Mouse (Mus musculus): ENCODE measurements around the gene Rcor2. TPM values are rescaled to one million over a fixed set of nuclear protein-coding genes. Genes with fewer than 3 reads are reported as not detected.

Gene Rcor2
- polyA plus RNA-seq, 1 experiment from 2014 or later: 51.1 TPM

Other genes starting within 250 kb of the Rcor2 start
- gene Fermt3, start 247.9 kb upstream of the Rcor2 start, polyA plus RNA-seq (2016; fragmentation: Nextera tagmentation; extraction: Ambion mirVana): 7.1 and 7.8 TPM in 2 replicates
- gene Stip1, start 227.4 kb upstream of the Rcor2 start, polyA plus RNA-seq (2016; fragmentation: Nextera tagmentation; extraction: Ambion mirVana): 292 and 312 TPM in 2 replicates
- gene Macrod1, start 210.5 kb upstream of the Rcor2 start, polyA plus RNA-seq (2016; fragmentation: Nextera tagmentation; extraction: Ambion mirVana): 12.3 and 13.2 TPM in 2 replicates
- gene Flrt1, start 161.6 kb upstream of the Rcor2 start, polyA plus RNA-seq (2016; fragmentation: Nextera tagmentation; extraction: Ambion mirVana): 3.5 and 4.4 TPM in 2 replicates
- gene Otub1, start 61.0 kb upstream of the Rcor2 start, polyA plus RNA-seq (2016; fragmentation: Nextera tagmentation; extraction: Ambion mirVana): 222 and 233 TPM in 2 replicates
- 870 and 903 TPM in 2 replicates for gene Cox8a, start 49.7 kb upstream of the Rcor2 start, polyA plus RNA-seq (2016; fragmentation: Nextera tagmentation; extraction: Ambion mirVana)
- gene Naa40, start 26.1 kb upstream of the Rcor2 start, polyA plus RNA-seq (2016; fragmentation: Nextera tagmentation; extraction: Ambion mirVana): 69.7 and 73.1 TPM in 2 replicates
- 54.4 and 58.5 TPM in 2 replicates for gene Mark2, start 74.5 kb downstream of the Rcor2 start, polyA plus RNA-seq (2016; fragmentation: Nextera tagmentation; extraction: Ambion mirVana)
- gene Spindoc, start 115.7 kb downstream of the Rcor2 start, polyA plus RNA-seq (2016; fragmentation: Nextera tagmentation; extraction: Ambion mirVana): 41.2 and 45.1 TPM in 2 replicates
- 11.0 and 12.0 TPM in 2 replicates for gene 2700081O15Rik, start 150.3 kb downstream of the Rcor2 start, polyA plus RNA-seq (2016; fragmentation: Nextera tagmentation; extraction: Ambion mirVana)
- gene Rtn3, start 216.0 kb downstream of the Rcor2 start, polyA plus RNA-seq (2016; fragmentation: Nextera tagmentation; extraction: Ambion mirVana): 99.6 and 105 TPM in 2 replicates
- 10.8 and 11.9 TPM in 2 replicates for gene Atl3, start 226.7 kb downstream of the Rcor2 start, polyA plus RNA-seq (2016; fragmentation: Nextera tagmentation; extraction: Ambion mirVana)